Mouse (Mus musculus) erythroblast, adult 5-6 weeks (primary cell): ENCODE measurements around the gene Pgp. TPM values are rescaled to one million over a fixed set of nuclear protein-coding genes. Genes with fewer than 3 reads are reported as not detected.
A peak's percentile ranks its signal among the peaks of the same experiment; 100 is the strongest.

Experiments used
- ATAC-seq: replicated peaks from 2 replicates; pipeline ENCODE4 v1.8.0; 2016; ENCODE audit warnings: moderate number of reproducible peaks, mild to moderate bottlenecking, moderate TSS enrichment, inconsistent platforms; ENCODE audit not compliant: poor library complexity, low FRiP score, severe bottlenecking
- total RNA-seq, 2 experiments: library from RNA; stranded (forward) in 1 of 2; stranded (reverse) in 1 of 2; fragments of 150-400 nt in 1 of 2; fragments of 200-764, 138-1000 nt in 1 of 2; gene quantifications; 2 replicates each; pipeline versions ENCODE4 v1.2.3 to v1.2.4; 2015 to 2017; ENCODE audit warnings: low replicate concordance in 2 of 2

Gene Pgp
- total RNA-seq, 2 experiments from 2014 or later, result 8.1 to 20.2 TPM

GRCm38 (mm10) chr17:24478663-24479380 lies 8.6 kb downstream of the Pgp start, which contains the start of gene Mlst8:
Mlst8 (minus strand) TSS chr17:24479078.
- ATAC-seq, result peak; percentile 91

GRCm38 (mm10) chr17:24479431-24479830 lies 9.2 kb downstream of the Pgp start:
- ATAC-seq, result no peak

- ATAC-seq, result no peak
Observed at GRCm38 (mm10) chr17:24480201-24480826, 10.1 kb downstream of the Pgp start.

- ATAC-seq, result no peak
Observed at GRCm38 (mm10) chr17:24481027-24481815, 11.0 kb downstream of the Pgp start.

- ATAC-seq, result no peak
Observed at GRCm38 (mm10) chr17:24483495-24483894, 13.3 kb downstream of the Pgp start.

- ATAC-seq, result no peak
Observed at GRCm38 (mm10) chr17:24485090-24485860, 15.1 kb downstream of the Pgp start.

GRCm38 (mm10) chr17:24488186-24488661 lies 18.0 kb downstream of the Pgp start, which contains the start of gene Caskin1:
Caskin1 (plus strand) TSS chr17:24488601.
- ATAC-seq, result no peak

- no peak for ATAC-seq
Observed at GRCm38 (mm10) chr17:24488662-24489264, 18.6 kb downstream of the Pgp start.

GRCm38 (mm10) chr17:24489265-24490030 lies 19.3 kb downstream of the Pgp start:
- no peak for ATAC-seq

GRCm38 (mm10) chr17:24490399-24490798 lies 20.2 kb downstream of the Pgp start:
- ATAC-seq, result no peak

GRCm38 (mm10) chr17:24494627-24495335 lies 24.6 kb downstream of the Pgp start:
- no peak for ATAC-seq

GRCm38 (mm10) chr17:24495443-24495842 lies 25.3 kb downstream of the Pgp start:
- ATAC-seq, result no peak

- ATAC-seq, result no peak
Observed at GRCm38 (mm10) chr17:24496026-24496425, 25.8 kb downstream of the Pgp start.

GRCm38 (mm10) chr17:24502208-24502607 lies 32.0 kb downstream of the Pgp start:
- no peak for ATAC-seq

GRCm38 (mm10) chr17:24504085-24504484 lies 33.9 kb downstream of the Pgp start:
- no peak for ATAC-seq

- ATAC-seq, result no peak
Observed at GRCm38 (mm10) chr17:24505286-24505955, 35.2 kb downstream of the Pgp start.

- ATAC-seq, result no peak
Observed at GRCm38 (mm10) chr17:24506332-24507070, 36.3 kb downstream of the Pgp start.
